Mouse (Mus musculus) thymus, postnatal 36 days (tissue): Measurements from ENCODE around the gene Ptpn9.
"Not testable (repeated sequence)": the region's sequence is repeated elsewhere in the genome, so short reads cannot be mapped to it uniquely, and the experiment has no call there.

Experiments used
- DNase-seq, 2 experiments: peaks; one replicate each; pipeline ENCODE4 v3.0.0; 2022; ENCODE audit warnings: mixed read lengths in 2 of 2

The Ptpn9 gene

GRCm38 (mm10) chr9:56994286-56995197 lies at the start of gene Ptpn9:
Gene Ptpn9 (plus strand): TSS chr9:56994923.
- DNase-seq: peak; percentile 83 to 84

DNA sequence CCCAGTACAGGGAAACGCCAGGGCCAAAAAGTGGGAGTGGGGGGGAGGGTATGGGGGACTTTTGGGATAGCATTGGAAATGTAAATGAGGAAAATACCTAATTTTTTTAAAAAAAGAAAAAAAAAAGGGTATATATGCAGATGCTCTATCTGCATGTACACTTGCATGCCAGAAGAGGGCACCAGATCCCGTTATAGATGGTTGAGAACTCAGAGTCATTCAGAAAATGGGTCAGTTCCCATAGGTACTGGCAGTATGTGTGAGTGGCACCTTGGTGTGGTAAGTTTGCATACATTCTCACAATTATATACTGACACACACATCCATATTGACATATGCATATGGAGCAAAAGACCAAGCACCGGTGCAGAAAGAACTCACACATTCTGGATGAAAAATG lies 47.2 kb upstream of the Ptpn9 start:
- DNase-seq: peak in 1 of 2 experiments; percentile 28

DNA sequence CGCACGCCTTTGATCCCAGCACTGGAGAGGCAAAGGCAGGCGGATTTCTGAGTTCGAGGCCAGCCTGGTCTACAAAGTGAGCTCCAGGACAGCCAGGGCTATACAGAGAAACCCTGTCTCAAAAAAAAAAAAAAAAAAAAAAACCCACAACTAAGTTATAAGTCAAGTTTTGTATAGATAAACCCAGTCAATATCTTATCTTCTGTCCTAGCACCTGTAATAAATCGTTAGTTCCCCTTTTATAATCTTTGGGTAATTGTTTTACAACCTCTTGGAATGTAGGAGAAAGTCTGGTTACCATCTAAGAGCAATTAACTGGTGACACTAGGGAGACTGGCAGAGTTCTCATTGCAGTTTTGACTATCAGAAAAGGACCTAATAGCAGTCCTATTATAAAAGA lies 46.0 kb upstream of the Ptpn9 start:
- DNase-seq: not testable (repeated sequence)

DNA sequence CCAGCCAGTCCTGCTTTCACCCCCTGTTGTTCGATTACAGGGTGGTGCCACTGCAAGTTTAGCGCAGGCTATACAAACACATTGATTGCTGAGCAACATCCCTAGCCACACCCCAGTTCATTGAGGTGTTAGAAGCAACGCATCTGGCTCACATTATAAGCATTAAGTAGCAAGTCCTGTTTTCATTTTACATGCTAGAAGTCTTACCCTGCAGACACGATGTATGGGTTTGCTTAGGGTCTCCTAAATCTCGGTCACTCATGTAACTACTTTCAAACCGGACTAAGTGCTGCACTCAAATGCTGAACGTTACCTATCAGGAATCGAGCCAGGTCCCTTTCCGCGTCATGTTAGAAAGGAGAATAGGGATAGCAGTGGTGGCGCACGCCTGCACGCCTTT lies 45.0 kb upstream of the Ptpn9 start:
- DNase-seq: no peak

GRCm38 (mm10) chr9:56950414-56951400 lies 44.0 kb upstream of the Ptpn9 start, which contains the start of gene Snupn:
Gene Snupn (plus strand): TSS chr9:56950878.
- peak; percentile 96 to 97 for DNase-seq

DNA sequence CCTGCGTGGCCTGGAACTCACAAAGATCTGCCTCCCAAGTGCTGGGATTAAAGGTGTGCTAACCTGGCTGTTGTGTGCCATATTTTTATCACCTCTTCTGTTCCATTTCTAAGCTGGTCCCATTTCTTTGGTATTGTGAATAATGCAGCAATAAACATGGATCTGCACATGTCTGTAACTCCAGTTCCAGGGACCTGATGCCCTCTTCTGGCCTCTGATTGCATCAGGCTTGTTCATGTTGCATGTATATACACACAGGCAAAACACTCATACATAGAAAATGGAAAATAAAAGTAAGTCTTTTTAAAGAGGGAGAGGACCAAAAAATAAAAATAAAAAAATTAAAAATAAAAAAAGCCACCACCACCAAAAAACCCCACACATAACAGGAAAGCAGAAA lies 41.2 kb upstream of the Ptpn9 start:
- no peak for DNase-seq

DNA sequence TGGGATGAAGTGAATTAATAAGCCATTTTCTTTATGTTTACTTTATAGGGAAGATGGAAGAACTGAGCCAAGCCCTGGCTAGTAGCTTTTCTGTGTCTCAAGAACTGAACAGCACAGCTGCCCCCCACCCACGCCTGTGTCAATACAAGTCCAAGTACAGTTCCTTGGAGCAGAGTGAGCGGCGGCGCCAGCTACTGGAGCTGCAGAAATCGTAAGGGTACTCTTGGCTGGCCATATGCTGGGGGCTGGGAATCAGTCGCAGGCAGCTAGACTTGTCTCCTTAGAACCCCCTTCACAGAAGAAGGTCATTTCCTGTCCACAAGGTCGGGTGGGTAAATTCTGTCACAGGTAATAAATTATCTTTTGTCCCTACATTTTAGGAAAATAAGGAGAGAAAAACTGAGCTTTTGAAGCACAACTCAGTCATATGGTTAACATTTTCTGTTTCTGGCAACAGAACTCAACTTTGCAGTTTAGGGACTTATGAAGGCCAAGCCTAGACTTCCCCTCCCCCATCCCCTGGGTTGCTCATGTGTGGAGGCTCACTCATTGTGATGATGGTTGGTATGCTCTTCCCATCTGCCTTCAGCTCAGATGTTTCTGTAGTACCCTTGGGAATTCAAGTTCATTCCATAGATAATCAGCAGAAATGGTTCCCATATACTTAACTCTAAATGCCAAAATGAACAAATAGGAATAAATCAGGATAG lies 37.6 kb upstream of the Ptpn9 start:
- no peak for DNase-seq

- DNase-seq: no peak
These were observed 36.0 kb upstream of the Ptpn9 start for GRCm38 (mm10) chr9:56958689-56959088.

GRCm38 (mm10) chr9:56961591-56961990 lies 33.1 kb upstream of the Ptpn9 start:
- DNase-seq: no peak

GRCm38 (mm10) chr9:56970158-56970557 lies 24.6 kb upstream of the Ptpn9 start:
- DNase-seq: no peak

DNA sequence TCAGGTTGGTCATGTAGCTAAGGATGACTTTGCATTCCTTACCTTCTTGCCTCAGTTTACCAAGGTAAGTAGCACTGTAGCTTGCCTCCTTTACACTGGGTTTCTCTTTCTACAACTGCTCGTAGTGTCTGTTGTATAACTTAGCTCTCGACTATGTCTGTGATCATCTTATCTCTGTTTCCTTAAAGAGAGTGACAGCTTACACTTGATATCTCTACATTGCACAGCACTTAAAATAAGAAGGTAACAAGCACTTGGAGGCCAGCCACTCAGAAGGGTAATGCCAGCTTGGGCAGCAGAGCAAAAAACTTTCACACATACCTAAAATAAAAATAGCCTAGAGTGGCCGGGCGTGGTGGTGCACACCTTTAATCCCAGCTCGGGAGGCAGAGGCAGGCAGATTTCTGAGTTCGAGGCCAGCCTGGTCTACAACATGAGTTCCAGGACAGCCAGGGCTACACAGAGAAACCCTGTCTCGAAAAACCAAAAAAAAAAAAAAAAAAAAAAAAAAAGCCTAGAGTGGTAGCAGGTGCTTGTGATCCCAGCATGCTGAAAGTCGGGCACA lies 20.7 kb upstream of the Ptpn9 start:
- no peak for DNase-seq

DNA sequence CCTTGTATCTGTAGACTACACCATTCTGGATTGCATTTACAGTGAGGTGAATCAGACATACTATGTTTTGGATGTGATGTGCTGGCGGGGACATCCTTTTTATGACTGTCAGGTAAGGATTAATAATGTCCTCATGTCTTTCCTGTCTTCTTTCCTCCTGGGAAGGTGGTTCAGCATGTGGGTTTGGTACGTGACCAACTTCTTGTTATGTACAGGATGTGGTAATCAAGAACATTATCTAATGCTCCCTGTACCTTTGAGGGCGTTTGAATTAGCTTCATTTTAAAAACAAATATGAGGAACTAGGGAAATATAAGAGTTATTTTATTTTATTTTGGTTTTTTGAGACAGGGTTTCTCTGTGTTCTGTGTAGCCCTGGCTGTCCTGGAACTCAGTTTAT lies 19.5 kb upstream of the Ptpn9 start:
- DNase-seq: no peak

DNA sequence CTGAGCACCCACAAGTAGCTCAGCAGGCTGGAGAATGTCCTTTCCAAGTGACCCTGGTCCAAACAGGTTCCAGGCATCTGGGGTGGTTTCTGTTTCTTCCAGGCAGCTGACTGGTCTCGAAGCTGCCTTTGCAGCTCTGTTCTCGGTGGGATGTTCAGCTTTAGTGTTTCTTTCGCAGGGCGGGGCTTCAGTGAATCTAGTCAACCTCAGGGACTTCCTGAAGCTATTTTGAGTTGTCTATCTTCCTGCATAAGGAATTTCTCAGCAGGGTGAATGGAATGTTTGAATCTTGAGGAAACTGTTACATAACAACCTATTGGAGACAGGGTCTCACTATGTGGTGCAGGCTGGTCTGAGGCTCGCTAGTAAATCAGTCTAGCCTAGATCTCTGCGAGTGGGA lies 14.5 kb upstream of the Ptpn9 start:
- DNase-seq: no peak

- DNase-seq: no peak
These were observed 13.2 kb upstream of the Ptpn9 start for GRCm38 (mm10) chr9:56981502-56981901.

GRCm38 (mm10) chr9:56995198-56996027 lies 690 bp downstream of the Ptpn9 start:
- peak; percentile 52 to 54 for DNase-seq

- peak in 1 of 2 experiments; percentile 1 for DNase-seq
These were observed 1.3 kb downstream of the Ptpn9 start for GRCm38 (mm10) chr9:56996028-56996346.

GRCm38 (mm10) chr9:56997206-56997605 lies 2.5 kb downstream of the Ptpn9 start:
- DNase-seq: not testable (repeated sequence)

GRCm38 (mm10) chr9:57003011-57003410 lies 8.3 kb downstream of the Ptpn9 start:
- no peak for DNase-seq

- DNase-seq: no peak
These were observed 17.7 kb downstream of the Ptpn9 start for GRCm38 (mm10) chr9:57012393-57012792.

DNA sequence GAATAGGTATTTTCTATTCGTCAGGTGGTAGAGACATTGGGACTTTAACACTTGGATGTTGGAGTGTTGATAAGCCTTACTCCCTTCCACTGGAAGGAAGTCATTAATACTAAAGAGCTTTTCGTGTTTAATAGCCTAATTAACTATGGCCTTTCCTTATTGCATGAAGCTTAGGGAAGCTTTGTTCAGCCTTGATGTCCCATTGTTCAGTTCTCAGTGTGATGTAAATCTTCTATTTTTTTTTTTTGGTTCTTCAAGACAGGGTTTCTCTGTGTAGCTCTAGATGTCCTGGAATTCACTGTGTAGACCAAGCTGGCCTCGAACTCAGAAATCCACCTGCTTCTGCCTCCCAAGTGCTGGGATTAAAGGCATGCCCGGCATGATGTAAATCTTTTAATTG lies 18.2 kb downstream of the Ptpn9 start:
- DNase-seq: no peak

DNA sequence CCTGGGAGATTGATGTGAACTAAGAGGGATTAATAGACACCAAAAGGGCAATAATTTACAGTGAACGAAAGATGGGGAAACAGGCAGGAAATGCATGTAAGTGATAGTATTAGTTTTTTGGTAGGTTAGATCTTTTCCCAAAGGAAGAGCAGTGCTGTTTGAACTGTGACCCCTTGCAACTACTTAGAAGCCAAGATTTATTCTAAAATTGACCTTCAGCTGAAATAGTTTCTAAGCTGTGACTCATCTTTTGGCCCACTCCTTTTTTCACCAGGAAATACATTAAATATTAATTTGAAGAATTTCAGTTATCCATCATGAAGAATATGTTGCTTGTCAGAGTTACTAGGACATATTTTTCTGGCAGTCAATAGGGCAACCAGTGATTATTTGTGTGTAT lies 19.0 kb downstream of the Ptpn9 start:
- no peak for DNase-seq

DNA sequence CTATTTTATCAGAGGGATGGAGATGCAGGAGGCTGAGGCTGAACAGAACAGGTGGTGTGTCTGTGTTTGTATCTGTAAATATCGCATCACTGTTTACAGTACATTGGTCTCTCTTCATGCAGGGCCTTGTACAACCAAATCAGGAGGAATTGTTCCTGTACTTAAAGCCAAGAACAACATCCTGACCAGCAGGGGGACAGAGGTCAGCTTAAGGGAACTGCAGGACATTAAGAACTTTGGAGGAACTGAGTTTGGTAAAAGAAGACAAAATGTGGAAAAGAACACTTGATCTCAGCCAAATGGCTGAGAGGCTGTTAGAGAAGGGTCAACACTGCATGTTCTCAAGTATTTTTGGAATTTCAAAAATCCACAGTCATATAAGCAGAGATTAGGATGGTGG lies 20.0 kb downstream of the Ptpn9 start:
- no peak for DNase-seq
